Mouse (Mus musculus) midbrain, embryonic 10.5 days (tissue): ENCODE data around the gene Dnmt3c. TPM values are rescaled to one million over a fixed set of nuclear protein-coding genes. Genes with fewer than 3 reads are reported as not detected.
"Not testable (repeated sequence)": the region's sequence is repeated elsewhere in the genome, so short reads cannot be mapped to it uniquely, and the experiment has no call there.

ENCODE experiments used
- DNase-seq: peaks from one replicate; pipeline ENCODE4 v3.0.0-alpha.2; 2017; ENCODE audit warnings: low spot score
- H3K27ac ChIP-seq: fragments of 300-500 bp; sonication (generic); replicated peaks from 2 replicates; pipeline ENCODE4 v1.5.1; 2016; ENCODE audit warnings: mild to moderate bottlenecking
- H3K27me3 ChIP-seq: fragments of 300-500 bp; sonication (generic); 2 replicates; pipeline ENCODE4 v1.6.1; 2016; ENCODE audit warnings: low read depth, mild to moderate bottlenecking; ENCODE audit not compliant: poor library complexity, severe bottlenecking
- H3K36me3 ChIP-seq: fragments of 300-500 bp; sonication (generic); 2 replicates; pipeline ENCODE4 v1.6.1; 2016; ENCODE audit warnings: mild to moderate bottlenecking, moderate library complexity
- H3K4me1 ChIP-seq: fragments of 300-500 bp; sonication (generic); 2 replicates; pipeline ENCODE4 v1.6.1; 2016
- H3K4me3 ChIP-seq: fragments of 300-500 bp; sonication (generic); 2 replicates; pipeline ENCODE4 v1.5.1; 2016; ENCODE audit warnings: mild to moderate bottlenecking, moderate library complexity
- H3K9me3 ChIP-seq: fragments of 300-500 bp; sonication (generic); replicated peaks from 2 replicates; pipeline ENCODE4 v1.6.1; 2016; ENCODE audit warnings: mild to moderate bottlenecking
- WGBS: fragments of 180-500 bp; shearing (Covaris S2); methylation state at CpG from one replicate; pipeline ENCODE4 v1.1.7; 2016; 5-methylcytosine and 5-hydroxymethylcytosine counted together
- polyA plus RNA-seq: library from polyadenylated mRNA; unstranded; fragments of >200 nt; fragmentation: Nextera tagmentation; extraction: Ambion mirVana; gene quantifications from 2 replicates; pipeline ENCODE4 v1.2.1, GENCODE M21; 2016

Dnmt3c gene
- 0.06 TPM in 1 of 2 replicates, not detected in the other for polyA plus RNA-seq

- H3K36me3 ChIP-seq, result no peaks in the 10 kb centered on the region
- no peaks in the 10 kb centered on the region for H3K4me1 ChIP-seq
- no peak for DNase-seq
- H3K27ac ChIP-seq, result no peak within 1 kb of the TSS
- H3K9me3 ChIP-seq, result no peaks in the 10 kb centered on the region
- H3K27me3 ChIP-seq, result no peaks in the 10 kb centered on the region
- H3K4me3 ChIP-seq, result no peak within 1 kb of the TSS
These were observed at the start of gene Dnmt3c for GRCm38 (mm10) chr2:153696352-153696751. TSS of gene Dnmt3c (plus strand) at chr2:153696652.

DNA sequence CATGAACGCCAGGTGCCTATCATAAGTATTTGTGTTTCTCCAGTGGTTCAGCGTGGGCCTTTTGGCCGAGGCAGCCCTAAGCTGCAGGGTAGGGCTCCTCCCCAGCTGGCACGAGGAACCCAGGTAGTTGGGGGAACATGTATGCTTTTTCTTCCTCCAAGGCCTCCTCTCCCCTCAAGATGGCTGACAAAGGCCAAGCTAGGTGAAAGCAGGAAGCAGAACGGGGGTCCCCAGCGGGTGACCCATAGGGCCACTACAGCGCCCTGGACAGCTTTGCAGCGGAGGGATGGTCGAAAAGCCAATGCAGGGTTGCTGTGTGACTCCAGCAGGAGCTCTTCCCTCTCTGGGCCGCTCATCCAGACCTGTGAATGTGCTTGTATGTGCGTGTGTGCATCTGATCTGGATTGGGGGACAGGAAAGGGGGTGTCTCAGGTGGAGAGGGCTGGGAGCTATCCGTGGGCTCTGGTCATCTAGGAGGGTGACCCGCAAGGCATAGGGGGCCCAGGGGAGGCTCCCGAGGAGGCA, 47.6 kb upstream of the Dnmt3c start:
- peak overlapping the region; percentile 85 for H3K4me3 ChIP-seq
- H3K4me1 ChIP-seq, result peaks cover 34% of the 10 kb centered on the region
- no peaks in the 10 kb centered on the region for H3K36me3 ChIP-seq
- H3K27me3 ChIP-seq, result peaks cover 33% of the 10 kb centered on the region
- no peaks in the 10 kb centered on the region for H3K9me3 ChIP-seq
- 12% methylated on average over 14 of the region's 14 CpGs for WGBS
- peak overlapping the region; percentile 92 for H3K27ac ChIP-seq
- DNase-seq, result no peak

DNA sequence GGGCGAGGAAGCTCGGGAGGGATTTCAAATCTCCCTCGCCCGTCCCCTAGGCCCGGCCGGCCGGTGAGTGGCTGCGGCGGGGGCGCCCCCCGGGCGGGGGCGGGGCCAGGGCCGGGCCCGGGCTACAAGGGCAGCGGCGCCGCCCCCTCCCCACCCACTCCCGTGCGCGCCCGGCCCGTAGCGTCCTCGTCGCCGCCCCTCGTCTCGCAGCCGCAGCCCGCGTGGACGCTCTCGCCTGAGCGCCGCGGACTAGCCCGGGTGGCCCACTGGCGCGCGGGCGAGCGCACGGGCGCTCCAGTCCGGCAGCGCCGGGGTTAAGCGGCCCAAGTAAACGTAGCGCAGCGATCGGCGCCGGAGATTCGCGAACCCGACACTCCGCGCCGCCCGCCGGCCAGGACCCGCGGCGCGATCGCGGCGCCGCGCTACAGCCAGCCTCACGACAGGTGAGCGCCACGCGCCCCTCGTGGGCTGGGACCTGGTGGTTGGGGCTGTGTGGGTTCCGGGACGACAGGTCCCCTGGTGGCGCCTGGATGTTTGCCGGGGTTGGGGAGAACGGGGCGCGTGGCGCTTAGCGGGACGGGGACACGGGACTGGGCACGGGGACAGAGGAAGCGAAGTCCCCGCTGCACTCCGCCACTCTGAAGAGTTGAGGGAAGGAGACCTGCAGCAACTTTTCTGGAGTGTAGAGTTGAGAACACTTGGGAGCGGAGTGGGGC, 47.0 kb upstream of the Dnmt3c start, which contains the start of gene Dnmt3b:
Gene Dnmt3b (plus strand): TSS at position 153 of the 716 bp plus-strand sequence.
- Histone ChIP-seq H3K4me3 (peak within 1 kb of the TSS; percentile 85), H3K27me3 (peaks cover 33% of the 10 kb centered on the region), H3K27ac (peak within 1 kb of the TSS; percentile 92), H3K4me1 (peaks cover 34% of the 10 kb centered on the region), H3K36me3 (no peaks in the 10 kb centered on the region), H3K9me3 (no peaks in the 10 kb centered on the region)
- 1% methylated on average over 89 of the region's 93 CpGs for WGBS
- peak; percentile 80 for DNase-seq

- Histone ChIP-seq H3K27me3 (peaks cover 33% of the 10 kb centered on the region), H3K27ac (peak overlapping the region; percentile 92), H3K4me1 (peaks cover 34% of the 10 kb centered on the region), H3K9me3 (no peaks in the 10 kb centered on the region), H3K36me3 (0 out of 2 replicates have a peak, but pooled peaks cover 3% of the 10 kb centered on the region), H3K4me3 (peak overlapping the region; percentile 85)
- WGBS, result under 1% methylated on average over 28 of the region's 28 CpGs
- no peak for DNase-seq
These were observed 46.3 kb upstream of the Dnmt3c start for GRCm38 (mm10) chr2:153650014-153650687.

DNA sequence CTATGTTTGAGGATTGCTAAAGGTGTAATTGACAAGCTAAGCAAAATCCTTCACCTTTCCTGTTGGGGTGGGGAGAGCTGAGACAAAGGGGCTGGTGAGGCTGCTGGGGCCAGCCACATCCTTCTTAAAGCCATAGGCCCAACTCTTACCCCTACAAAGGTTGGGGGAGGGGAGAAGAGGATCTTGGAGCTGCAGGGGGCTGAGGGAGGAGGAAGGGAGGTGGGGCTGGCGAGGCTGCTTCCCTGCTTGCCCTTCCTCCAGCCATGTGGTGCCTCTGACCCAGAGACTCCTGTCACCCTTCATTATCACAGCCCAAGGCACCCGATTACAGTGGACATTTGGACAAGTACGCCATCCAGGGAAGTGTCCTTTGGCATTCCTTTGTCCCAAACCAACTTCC, 44.8 kb upstream of the Dnmt3c start:
- no peak overlapping the region for H3K27ac ChIP-seq
- 28% methylated on average over 3 of the region's 3 CpGs for WGBS
- H3K9me3 ChIP-seq, result no peaks in the 10 kb centered on the region
- H3K4me3 ChIP-seq, result no peak overlapping the region
- H3K4me1 ChIP-seq, result peaks cover 34% of the 10 kb centered on the region
- peaks cover 33% of the 10 kb centered on the region for H3K27me3 ChIP-seq
- H3K36me3 ChIP-seq, result 0 out of 2 replicates have a peak, but pooled peaks cover 3% of the 10 kb centered on the region
- DNase-seq, result no peak

DNA sequence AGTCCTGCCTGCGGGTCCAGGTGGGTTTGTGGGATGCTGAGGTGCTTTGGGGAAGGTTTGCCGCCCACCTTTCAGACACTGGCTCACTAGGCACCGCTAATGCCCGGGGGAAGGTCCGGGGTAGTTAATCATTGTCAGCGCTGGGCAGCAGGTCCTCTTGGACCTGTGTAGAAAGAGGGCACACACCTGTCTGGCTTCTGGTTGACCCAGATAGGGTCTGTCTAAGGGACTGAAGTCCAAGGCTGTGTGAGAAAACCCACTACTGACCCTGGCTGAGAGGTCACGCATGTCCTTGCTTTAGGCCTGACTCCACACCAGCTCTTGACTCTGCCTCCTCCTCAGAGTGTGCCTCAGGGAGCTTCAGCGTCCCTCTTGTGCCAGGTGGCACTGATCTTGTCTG, 38.8 kb upstream of the Dnmt3c start:
- not testable (repeated sequence) for DNase-seq, H3K4me1 ChIP-seq, H3K27me3 ChIP-seq, H3K27ac ChIP-seq, H3K4me3 ChIP-seq, H3K9me3 ChIP-seq
- H3K36me3 ChIP-seq, result peaks cover 17% of the 10 kb centered on the region
- WGBS, result 87% methylated on average over 8 of the region's 8 CpGs

DNA sequence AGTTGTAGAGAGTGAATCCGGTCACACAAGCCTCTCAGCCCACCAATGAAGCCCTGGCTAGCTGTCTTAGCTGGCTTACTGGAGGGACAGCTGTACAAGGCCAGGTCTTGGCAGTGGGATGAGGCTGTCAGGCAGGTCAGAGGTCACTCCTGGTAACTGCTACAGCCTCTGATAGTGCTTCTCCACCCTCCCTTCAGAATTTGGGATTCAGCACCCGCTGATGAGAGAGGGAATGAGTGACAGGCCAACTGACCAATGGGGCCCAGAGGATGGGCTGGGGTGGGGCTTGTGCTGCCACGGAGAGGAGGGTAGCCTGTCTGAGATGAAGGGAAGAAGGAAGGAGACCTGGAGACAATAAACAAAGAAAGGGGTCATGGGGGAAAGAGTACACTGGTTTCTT, 35.8 kb upstream of the Dnmt3c start:
- no peaks in the 10 kb centered on the region for H3K9me3 ChIP-seq
- no peak overlapping the region for H3K4me3 ChIP-seq
- H3K36me3 ChIP-seq, result peaks cover 36% of the 10 kb centered on the region
- WGBS, result 53% methylated on average over 3 of the region's 3 CpGs
- H3K27ac ChIP-seq, result peak overlapping the region; percentile 5; the same call in 1 of the 2 replicates
- no peaks in the 10 kb centered on the region for H3K27me3 ChIP-seq
- DNase-seq, result peak; percentile 34
- H3K4me1 ChIP-seq, result peaks cover 4% of the 10 kb centered on the region

DNA sequence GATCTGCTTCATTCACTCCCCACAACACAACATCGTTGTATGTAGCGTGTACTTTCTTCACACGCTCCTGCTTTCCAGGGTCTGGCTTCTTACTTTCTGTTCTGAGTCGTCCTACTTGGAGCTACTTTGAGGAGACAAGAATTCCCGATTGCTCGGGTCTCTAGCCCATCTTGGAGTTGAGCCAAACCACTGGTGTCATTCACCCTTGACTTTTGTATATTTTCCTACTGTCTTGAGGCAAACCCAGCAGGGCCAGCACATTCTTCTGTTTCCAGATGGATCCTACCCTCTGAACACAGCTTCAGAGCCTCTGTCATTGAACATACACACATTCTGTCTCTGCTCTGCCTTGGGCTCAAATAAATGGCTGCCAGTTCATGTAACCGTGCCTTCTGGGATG, 31.1 kb upstream of the Dnmt3c start:
- no peak overlapping the region for H3K4me3 ChIP-seq
- peaks cover 4% of the 10 kb centered on the region for H3K4me1 ChIP-seq
- H3K36me3 ChIP-seq, result peaks cover 63% of the 10 kb centered on the region
- no peaks in the 10 kb centered on the region for H3K27me3 ChIP-seq
- WGBS, result 93% methylated on average over 7 of the region's 7 CpGs
- no peaks in the 10 kb centered on the region for H3K9me3 ChIP-seq
- DNase-seq, result no peak
- no peak overlapping the region for H3K27ac ChIP-seq

DNA sequence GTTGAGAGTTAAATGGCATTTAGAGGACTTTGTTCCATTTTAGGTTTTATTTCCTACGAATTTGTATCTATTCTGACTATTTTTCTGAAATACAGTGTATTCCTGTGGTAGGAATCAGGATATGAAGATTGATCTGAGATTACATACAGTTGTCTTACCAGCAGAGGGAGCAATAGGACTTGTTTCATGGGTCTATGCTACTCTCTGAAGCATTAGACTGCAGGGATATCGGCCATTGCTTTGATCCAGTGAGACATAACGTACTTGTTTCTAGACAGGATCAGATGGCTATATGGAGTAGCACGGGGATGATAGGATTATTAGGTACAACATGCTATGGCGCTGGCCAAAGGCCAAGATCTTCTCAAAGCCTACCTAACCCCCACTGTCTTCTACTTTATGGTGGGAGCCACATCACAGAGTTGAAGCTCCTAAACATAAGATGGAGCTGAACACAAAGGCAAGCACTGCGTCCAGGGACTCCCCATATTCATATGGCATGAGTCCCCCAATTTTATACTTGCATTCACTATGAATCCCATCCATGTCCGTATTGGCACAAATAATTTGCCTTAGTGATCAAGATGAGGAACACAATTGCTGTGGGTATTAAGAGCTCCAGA, 27.6 kb upstream of the Dnmt3c start:
- 83% methylated on average over 7 of the region's 7 CpGs for WGBS
- no peaks in the 10 kb centered on the region for H3K4me1 ChIP-seq
- no peak overlapping the region for H3K4me3 ChIP-seq
- H3K27me3 ChIP-seq, result no peaks in the 10 kb centered on the region
- no peak overlapping the region for H3K27ac ChIP-seq
- DNase-seq, result no peak
- no peaks in the 10 kb centered on the region for H3K9me3 ChIP-seq
- peaks cover 57% of the 10 kb centered on the region for H3K36me3 ChIP-seq

DNA sequence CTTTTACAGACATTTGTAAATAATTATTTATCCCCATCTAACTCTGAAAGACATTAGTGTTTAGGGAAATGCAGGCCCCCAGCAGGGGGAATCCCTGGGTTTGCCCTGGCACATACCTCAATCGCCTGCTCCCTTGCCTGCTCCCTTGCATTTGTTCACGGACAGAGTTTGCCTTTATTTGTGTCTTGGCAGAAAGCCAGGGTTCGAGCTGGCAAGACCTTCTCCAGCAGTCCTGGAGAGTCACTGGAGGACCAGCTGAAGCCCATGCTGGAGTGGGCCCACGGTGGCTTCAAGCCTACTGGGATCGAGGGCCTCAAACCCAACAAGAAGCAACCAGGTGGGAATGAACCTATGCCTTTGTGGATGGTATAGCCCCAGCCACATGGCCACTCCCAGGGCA, 26.3 kb upstream of the Dnmt3c start:
- DNase-seq, result no peak
- Histone ChIP-seq H3K36me3 (peaks cover 57% of the 10 kb centered on the region), H3K27me3 (no peaks in the 10 kb centered on the region), H3K4me1 (no peaks in the 10 kb centered on the region), H3K9me3 (no peaks in the 10 kb centered on the region), H3K4me3 (no peak overlapping the region), H3K27ac (no peak overlapping the region)
- 92% methylated on average over 5 of the region's 5 CpGs for WGBS

DNA sequence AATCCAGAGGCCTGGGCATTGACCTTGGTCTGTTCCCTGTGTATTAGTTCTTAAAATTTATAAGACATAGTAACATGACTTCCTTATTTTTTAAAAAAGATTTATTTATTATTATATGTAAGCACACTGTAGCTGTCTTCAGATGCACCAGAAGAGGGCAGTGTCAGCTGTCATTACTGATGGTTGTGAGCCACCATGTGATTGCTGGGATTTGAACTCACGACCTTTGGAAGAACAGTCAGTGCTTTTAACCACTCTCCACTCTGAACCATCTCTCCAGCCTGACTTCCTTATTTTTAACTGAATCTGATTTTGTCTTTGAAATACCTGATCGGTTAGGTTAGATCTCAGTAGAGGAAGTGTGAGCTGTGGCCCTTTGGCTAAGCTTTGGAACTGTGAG, 23.8 kb upstream of the Dnmt3c start:
- no peak overlapping the region for H3K27ac ChIP-seq
- no peaks in the 10 kb centered on the region for H3K9me3 ChIP-seq
- no peaks in the 10 kb centered on the region for H3K27me3 ChIP-seq
- H3K36me3 ChIP-seq, result peaks cover 61% of the 10 kb centered on the region
- no peak for DNase-seq
- 92% methylated on average over 2 of the region's 2 CpGs for WGBS
- H3K4me3 ChIP-seq, result no peak overlapping the region
- H3K4me1 ChIP-seq, result no peaks in the 10 kb centered on the region

DNA sequence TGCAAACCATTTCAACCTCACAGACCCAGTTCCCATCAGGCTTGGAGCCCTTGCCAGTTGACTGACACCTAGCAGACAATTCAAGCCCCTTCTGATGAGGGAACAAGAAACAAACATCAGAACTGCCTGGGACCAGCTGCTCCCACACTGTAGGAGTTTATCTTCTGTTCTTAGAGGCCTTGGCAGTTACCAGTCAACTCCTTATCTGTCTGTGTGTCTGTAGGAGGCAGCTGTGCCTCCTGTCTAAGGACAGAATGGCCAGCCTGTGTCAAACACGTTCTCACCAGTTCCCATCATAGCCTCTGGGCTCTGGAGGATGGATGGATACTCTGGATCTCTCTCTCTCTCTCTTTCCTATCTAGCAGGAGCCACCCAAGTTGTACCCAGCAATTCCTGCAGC, 21.1 kb upstream of the Dnmt3c start:
- H3K4me3 ChIP-seq, H3K27ac ChIP-seq, H3K4me1 ChIP-seq, H3K9me3 ChIP-seq, DNase-seq, H3K27me3 ChIP-seq: not testable (repeated sequence)
- WGBS, result 88% methylated on average over 1 of the region's 1 CpGs
- H3K36me3 ChIP-seq, result peaks cover 67% of the 10 kb centered on the region

DNA sequence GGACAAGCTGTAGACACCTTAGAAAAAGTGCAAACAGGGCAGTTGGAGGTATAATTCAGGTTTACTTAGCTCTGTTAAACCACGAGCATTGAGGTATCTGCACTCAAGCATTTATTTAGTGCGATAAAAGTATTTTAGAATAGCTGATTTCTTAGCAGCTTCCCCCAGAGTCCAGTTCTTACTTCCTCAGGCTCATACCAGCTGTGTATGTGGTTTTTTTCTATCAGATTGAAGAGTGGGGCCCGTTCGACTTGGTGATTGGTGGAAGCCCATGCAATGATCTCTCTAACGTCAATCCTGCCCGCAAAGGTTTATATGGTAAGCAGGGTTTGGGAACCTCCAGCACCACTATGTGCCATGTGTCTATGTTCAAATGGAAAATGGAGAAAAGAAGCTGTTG, 19.5 kb upstream of the Dnmt3c start:
- Histone ChIP-seq H3K27me3 (no peaks in the 10 kb centered on the region), H3K36me3 (peaks cover 73% of the 10 kb centered on the region), H3K9me3 (no peaks in the 10 kb centered on the region), H3K4me1 (no peaks in the 10 kb centered on the region), H3K4me3 (no peak overlapping the region), H3K27ac (no peak overlapping the region)
- WGBS, result 91% methylated on average over 6 of the region's 6 CpGs
- DNase-seq, result no peak
